Mouse (Mus musculus): ENCODE measurements around the gene 4833420G17Rik.

DNA sequence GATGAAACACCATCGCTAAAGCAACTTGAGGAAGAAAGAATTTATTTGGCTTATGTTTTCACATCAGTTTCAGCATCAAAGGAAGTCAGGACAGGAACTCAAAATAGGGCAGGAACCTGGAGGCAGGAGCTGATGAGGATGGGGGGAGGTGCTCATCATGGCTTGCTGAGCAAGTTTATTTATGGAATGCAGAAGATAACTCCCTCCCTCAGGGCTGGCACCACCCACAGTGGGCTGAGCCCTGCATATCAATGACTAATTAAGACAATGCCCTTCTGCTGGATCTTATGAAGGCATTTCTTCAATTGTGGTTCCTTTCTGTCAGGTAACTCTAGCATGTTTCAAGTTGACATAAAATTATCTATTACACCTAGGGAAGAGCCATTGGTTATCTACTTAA lies 20.3 kb upstream of the 4833420G17Rik start:
- TF ChIP-seq POLR2A (IDR thresholded peaks at IDR 0.05; ENCODE audit: low read depth, low read length): no peak
- TF ChIP-seq CTCF (conservative IDR thresholded peaks at IDR 0.05; ENCODE audit: insufficient read depth, insufficient read length, low read depth, low read length): no peak
